Mouse (Mus musculus) heart, embryonic 15.5 days (tissue): ENCODE measurements around the gene Tube1. TPM values are rescaled to one million over a fixed set of nuclear protein-coding genes. Genes with fewer than 3 reads are reported as not detected.
"Not testable (repeated sequence)": the region's sequence is repeated elsewhere in the genome, so short reads cannot be mapped to it uniquely, and the experiment has no call there.

Source experiments
- ATAC-seq: fragments of 200-750 bp; cut with Nextera tagmentation; replicated peaks from 2 replicates; pipeline ENCODE4 v1.8.0; 2017; ENCODE audit warnings: low read depth, moderate TSS enrichment; ENCODE audit not compliant: insufficient number of reproducible peaks, insufficient read depth, low FRiP score
- H3K27ac ChIP-seq: fragments of 300-500 bp; sonication (generic); 2 replicates; pipeline ENCODE4 v1.5.1; 2015; ENCODE audit warnings: mild to moderate bottlenecking, inconsistent platforms
- H3K27me3 ChIP-seq: fragments of 300-500 bp; sonication (generic); 2 replicates; pipeline ENCODE4 v1.6.1; 2015; ENCODE audit warnings: inconsistent platforms
- H3K36me3 ChIP-seq: fragments of 300-500 bp; sonication (generic); 2 replicates; pipeline ENCODE4 v1.6.1; 2015; ENCODE audit warnings: mild to moderate bottlenecking, inconsistent platforms
- H3K4me1 ChIP-seq: fragments of 300-500 bp; sonication (generic); replicated peaks from 2 replicates; pipeline ENCODE4 v1.6.1; 2015; ENCODE audit warnings: inconsistent platforms
- H3K4me2 ChIP-seq: fragments of 300-500 bp; sonication (generic); 2 replicates; pipeline ENCODE4 v1.6.1; 2015; ENCODE audit warnings: inconsistent platforms, mild to moderate bottlenecking, moderate library complexity
- H3K4me3 ChIP-seq: fragments of 300-500 bp; sonication (generic); 2 replicates; pipeline ENCODE4 v1.5.1; 2015; ENCODE audit warnings: mild to moderate bottlenecking, inconsistent platforms
- H3K9ac ChIP-seq: fragments of 300-500 bp; sonication (generic); 2 replicates; pipeline ENCODE4 v1.6.1; 2015; ENCODE audit warnings: mild to moderate bottlenecking, inconsistent platforms
- H3K9me3 ChIP-seq: fragments of 300-500 bp; sonication (generic); replicated peaks from 2 replicates; pipeline ENCODE4 v1.6.1; 2016; ENCODE audit warnings: inconsistent platforms
- WGBS: fragments of 180-500 bp; shearing (Covaris S2); methylation state at CpG from one replicate; pipeline ENCODE4 v1.1.7; 2015; ENCODE audit warnings: mixed read lengths; 5-methylcytosine and 5-hydroxymethylcytosine counted together
- polyA plus RNA-seq: library from polyadenylated mRNA; unstranded; fragments of >200 nt; fragmentation: Nextera tagmentation; extraction: Ambion mirVana; gene quantifications from 2 replicates; pipeline ENCODE4 v1.2.1, GENCODE M21; 2015

Gene Tube1
- polyA plus RNA-seq, 1 experiment from 2014 or later, result 7.6 TPM

DNA sequence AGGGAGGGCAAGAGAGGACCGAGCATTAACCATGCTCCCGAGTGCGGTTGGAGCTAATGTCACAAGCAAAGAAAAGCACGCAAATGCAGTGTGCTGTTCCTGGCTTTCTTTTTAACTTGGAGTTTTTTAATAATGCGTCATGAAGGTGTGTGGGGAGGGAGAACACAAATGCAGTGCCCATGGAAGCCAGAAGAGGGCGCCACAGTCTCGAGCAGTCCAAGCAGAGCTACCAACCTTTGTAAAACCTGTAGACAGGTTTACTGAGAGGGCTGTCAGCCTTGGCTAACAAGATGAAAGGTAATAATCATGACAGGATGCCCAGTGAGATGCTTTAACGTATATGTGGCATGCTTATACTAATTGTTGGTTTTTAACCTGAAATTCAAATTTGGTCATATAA, 36.4 kb downstream of the Tube1 start:
- 13% methylated on average over 8 of the region's 8 CpGs for WGBS

DNA sequence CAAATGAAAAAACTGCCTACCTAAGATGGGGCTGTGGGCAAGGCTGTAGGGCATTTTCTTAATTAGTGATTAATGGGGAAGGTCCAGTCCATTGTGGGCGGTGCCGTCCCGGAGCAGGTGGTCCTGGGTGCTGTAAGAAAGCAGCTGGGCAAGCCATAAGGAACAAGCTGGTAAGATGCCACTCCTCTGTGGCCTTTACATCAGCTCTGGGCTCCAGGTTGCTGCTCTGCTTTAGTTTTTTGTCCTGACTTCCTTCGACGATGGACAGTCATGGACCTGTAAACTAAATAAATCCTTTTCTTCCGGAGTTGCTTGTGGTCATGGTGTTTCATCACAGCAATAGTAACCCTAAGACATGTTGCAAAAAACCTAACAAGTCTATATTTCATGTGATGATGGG, 36.9 kb downstream of the Tube1 start:
- Histone ChIP-seq H3K27ac (no peak overlapping the region), H3K4me1 (peaks cover 31% of the 10 kb centered on the region), H3K9me3 (no peaks in the 10 kb centered on the region), H3K36me3 (no peaks in the 10 kb centered on the region), H3K9ac (no peak overlapping the region; the same call in 1 of the 2 replicates), H3K27me3 (no peaks in the 10 kb centered on the region), H3K4me3 (no peak overlapping the region), H3K4me2 (peak overlapping the region; percentile 94)
- ATAC-seq, result no peak
- WGBS, result 16% methylated on average over 6 of the region's 6 CpGs

More for the DNA sequence above, 36.4 kb downstream of the Tube1 start:
- Histone ChIP-seq H3K27ac (no peak overlapping the region), H3K4me3 (no peak overlapping the region), H3K9me3 (no peaks in the 10 kb centered on the region), H3K27me3 (no peaks in the 10 kb centered on the region), H3K36me3 (no peaks in the 10 kb centered on the region), H3K4me1 (peaks cover 36% of the 10 kb centered on the region), H3K4me2 (peak overlapping the region; percentile 94; the same call in 1 of the 2 replicates), H3K9ac (no peak overlapping the region)
- ATAC-seq, result no peak

DNA sequence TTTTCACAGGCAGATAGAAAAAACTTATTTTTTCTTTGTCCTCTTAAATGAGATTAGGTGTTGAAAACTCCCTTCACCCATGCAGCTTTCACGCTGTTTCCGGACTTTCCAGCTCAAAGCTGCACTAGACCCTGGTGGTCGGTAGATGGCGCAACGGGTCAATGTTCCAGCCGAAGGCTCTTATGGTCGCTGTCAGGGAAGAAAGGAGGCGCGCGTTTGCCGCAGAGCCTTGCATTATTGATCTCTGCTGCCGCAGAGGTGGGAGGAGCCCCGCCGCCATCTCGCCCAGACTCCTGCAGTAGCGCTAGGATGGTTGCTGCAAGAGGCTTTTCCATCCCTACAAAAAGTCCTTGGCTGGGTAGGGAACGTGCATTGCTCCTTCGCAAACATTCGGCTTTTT, 37.4 kb downstream of the Tube1 start:
- 0% methylated on average over 19 of the region's 19 CpGs for WGBS
- H3K27me3 ChIP-seq, result no peaks in the 10 kb centered on the region
- H3K36me3 ChIP-seq, result no peaks in the 10 kb centered on the region
- peak; percentile 87 for ATAC-seq
- peak overlapping the region; percentile 94 for H3K4me2 ChIP-seq
- peaks cover 29% of the 10 kb centered on the region for H3K4me1 ChIP-seq
- H3K9me3 ChIP-seq, result no peaks in the 10 kb centered on the region
- peak overlapping the region; percentile 70 for H3K4me3 ChIP-seq
- peak overlapping the region; percentile 85 for H3K27ac ChIP-seq
- peak overlapping the region; percentile 44 for H3K9ac ChIP-seq

DNA sequence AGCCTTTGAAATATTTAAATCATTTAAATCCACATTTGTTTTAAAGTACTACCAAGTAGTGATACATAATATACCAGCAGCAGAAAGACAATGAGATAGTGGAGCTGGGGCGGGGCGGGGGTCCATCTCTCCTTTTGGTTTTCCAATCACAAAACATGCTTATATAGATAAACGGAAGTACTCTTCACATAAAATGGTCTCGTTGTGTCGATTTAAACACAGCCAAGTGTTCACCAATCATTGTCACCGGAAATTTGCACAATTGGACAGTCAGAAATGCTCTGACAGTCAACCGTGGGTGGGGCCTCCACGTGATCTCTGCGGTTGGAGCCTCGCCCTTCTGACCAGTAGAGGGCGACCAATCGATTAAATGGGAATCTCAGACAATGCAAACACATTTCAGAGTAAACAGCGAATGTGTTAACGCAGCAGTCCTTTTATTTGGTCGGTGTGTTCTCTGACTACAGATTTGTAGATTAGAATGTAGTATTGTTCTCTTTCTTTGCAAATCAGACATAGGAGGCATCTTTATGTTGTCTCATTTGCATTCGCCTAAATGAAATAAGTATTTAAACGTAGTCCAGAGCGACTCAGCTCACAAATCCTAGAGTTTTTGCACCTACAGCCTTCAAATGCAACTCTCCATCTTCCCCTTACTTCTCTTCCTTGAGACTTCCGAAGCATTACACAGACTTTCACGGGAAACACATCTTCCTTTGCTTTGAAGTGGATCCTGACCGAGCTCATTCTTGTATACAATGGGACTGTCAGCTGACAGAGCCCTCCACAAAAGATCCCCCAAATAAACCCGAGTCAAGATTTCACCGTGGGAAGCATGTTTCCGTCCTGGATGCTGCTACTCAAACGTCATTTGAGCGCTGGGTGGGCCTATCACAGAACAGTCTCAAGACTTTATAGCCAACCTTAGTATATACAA, 38.1 kb downstream of the Tube1 start:
- H3K9me3 ChIP-seq, result no peaks in the 10 kb centered on the region
- no peaks in the 10 kb centered on the region for H3K36me3 ChIP-seq
- H3K4me3 ChIP-seq, result peak overlapping the region; percentile 70
- H3K27ac ChIP-seq, result peak overlapping the region; percentile 85
- WGBS, result 18% methylated on average over 26 of the region's 26 CpGs
- H3K27me3 ChIP-seq, result no peaks in the 10 kb centered on the region
- peak overlapping the region; percentile 44 for H3K9ac ChIP-seq
- peak; percentile 73 for ATAC-seq
- peaks cover 25% of the 10 kb centered on the region for H3K4me1 ChIP-seq
- H3K4me2 ChIP-seq, result peak overlapping the region; percentile 94

DNA sequence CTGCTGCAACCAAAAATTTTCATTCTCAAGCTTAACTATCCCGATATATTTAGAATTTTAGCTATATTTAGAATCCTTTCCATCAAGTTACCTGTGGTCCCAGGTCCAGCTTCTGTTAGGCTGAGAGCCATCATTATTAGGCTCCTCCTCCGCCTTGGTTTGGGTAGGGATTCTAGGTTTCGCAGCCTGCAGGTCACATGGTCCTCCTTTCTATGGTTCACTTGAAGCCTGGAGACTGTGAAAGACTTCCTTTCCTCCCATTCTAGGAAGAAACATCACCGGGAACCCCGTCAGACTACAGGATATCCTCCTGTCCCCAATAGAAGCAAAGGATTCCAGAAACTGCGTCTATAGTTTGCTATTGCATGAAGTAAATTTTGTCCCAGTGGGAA, 38.8 kb downstream of the Tube1 start:
- Histone ChIP-seq H3K9me3 (no peaks in the 10 kb centered on the region), H3K4me3 (peak overlapping the region; percentile 70), H3K27me3 (no peaks in the 10 kb centered on the region), H3K27ac (peak overlapping the region; percentile 75), H3K36me3 (no peaks in the 10 kb centered on the region), H3K4me1 (peaks cover 25% of the 10 kb centered on the region), H3K9ac (no peak overlapping the region), H3K4me2 (peak overlapping the region; percentile 94)
- no peak for ATAC-seq
- 57% methylated on average over 6 of the region's 6 CpGs for WGBS

DNA sequence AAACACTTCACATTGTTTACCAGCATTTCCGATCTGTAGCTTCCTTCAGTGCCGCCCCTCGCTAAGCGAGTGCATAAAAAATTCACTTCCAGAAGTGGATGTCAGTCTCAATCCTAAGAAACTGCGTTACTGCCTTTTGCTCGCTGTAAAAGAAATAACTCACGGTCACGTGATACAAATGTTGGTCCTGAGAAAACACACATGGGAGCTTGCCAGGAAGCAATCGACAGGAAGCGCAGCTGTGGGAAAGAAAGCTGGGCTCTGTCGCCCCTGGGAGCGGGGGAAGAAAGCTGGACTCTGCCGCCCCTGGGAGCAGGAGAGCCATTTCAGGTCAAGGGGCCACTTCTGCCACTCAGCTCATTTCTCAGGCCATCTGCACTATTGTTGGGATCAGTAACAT, 39.3 kb downstream of the Tube1 start:
- ATAC-seq, result no peak
- Histone ChIP-seq H3K27ac (peak overlapping the region; percentile 75), H3K9ac (0 out of 2 replicates have a peak overlapping the region, but pooled peaks have one; percentile 6), H3K9me3 (no peaks in the 10 kb centered on the region), H3K36me3 (no peaks in the 10 kb centered on the region), H3K4me3 (peak overlapping the region; percentile 26), H3K4me2 (peak overlapping the region; percentile 94), H3K4me1 (peaks cover 25% of the 10 kb centered on the region), H3K27me3 (no peaks in the 10 kb centered on the region)
- 40% methylated on average over 13 of the region's 13 CpGs for WGBS

DNA sequence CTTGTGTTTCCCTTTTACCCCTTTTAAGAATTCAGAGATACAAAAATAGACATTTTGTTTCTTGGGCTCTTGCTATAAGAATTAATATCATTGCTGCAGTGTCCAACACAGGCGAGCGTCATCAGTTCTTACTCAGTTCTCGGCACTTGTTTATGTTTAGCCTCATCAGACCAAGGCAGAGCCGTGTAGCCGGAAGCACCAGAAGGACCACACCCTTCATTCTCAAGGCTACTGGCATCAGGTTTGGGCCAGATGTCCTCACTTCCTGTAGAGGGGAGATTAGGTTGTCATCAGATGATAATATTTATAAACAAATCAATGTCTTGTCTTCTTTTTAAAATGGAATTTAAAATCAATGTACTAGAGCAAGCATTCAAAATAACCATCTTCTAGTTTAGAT, 43.2 kb downstream of the Tube1 start:
- Histone ChIP-seq H3K36me3 (no peaks in the 10 kb centered on the region), H3K4me2 (no peak overlapping the region), H3K4me3 (no peak overlapping the region), H3K4me1 (peaks cover 12% of the 10 kb centered on the region), H3K9me3 (no peaks in the 10 kb centered on the region), H3K27ac (no peak overlapping the region), H3K9ac (no peak overlapping the region), H3K27me3 (no peaks in the 10 kb centered on the region)
- 67% methylated on average over 5 of the region's 5 CpGs for WGBS
- ATAC-seq, result no peak

DNA sequence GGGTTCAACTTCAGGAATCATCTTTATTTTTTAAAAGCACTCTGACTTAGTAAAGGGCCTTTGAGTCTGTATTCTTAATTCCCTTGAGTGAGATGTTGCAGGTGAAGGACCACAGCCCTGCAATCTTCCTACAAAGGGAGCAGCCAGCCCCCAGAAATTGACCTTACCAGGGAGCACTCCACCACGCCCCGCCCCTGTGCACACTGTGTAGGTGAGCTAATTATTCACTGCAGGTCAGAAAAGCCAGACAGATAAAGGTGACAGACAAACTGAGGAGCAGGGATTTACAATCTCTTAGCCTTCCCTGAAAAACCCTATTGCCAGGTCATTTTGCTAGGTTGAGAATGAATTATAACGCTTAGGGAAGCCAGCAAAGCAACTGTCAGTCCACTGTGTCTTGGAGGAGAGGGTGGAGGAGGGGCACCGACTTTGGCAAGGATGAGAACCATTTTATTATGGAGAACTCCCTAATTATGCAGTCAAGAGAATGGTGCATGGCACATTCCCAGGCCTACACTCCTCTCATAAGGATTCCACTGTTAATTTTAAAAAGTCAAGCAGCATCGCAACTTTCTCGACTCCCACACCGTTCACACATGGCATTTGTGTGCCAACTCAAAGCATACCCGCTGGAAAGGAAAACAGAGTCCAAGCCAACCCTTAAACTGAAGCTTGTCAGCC, 51.2 kb downstream of the Tube1 start:
- ATAC-seq, result no peak
- H3K27ac ChIP-seq, result no peak overlapping the region

DNA sequence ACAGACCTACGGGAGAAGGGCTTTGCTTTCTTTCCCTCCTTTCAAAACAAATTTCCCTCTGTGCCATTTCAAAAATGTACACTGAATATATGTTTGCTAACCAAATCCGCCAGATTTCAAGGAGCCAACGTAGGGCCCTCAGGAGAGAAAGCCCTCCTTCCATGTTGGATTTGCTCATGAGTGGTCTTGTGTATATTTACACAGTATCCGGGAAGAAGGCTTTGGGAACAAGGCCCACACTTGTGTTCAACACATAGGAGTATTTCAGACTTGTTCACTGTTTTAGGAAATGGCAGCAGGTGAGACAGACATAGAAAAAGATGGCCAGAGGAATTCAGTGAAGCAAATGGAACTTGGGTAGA, 51.8 kb downstream of the Tube1 start:
- Histone ChIP-seq H3K9ac (no peak overlapping the region), H3K9me3 (no peaks in the 10 kb centered on the region), H3K27me3 (no peaks in the 10 kb centered on the region), H3K4me3 (no peak overlapping the region), H3K4me2 (no peak overlapping the region), H3K27ac (no peak overlapping the region), H3K4me1 (no peaks in the 10 kb centered on the region), H3K36me3 (no peaks in the 10 kb centered on the region)
- 80% methylated on average over 4 of the region's 4 CpGs for WGBS
- no peak for ATAC-seq

More for the DNA sequence above, 51.2 kb downstream of the Tube1 start:
- no peaks in the 10 kb centered on the region for H3K27me3 ChIP-seq
- H3K4me2 ChIP-seq, result no peak overlapping the region
- WGBS, result 84% methylated on average over 8 of the region's 8 CpGs
- H3K9me3 ChIP-seq, result no peaks in the 10 kb centered on the region
- no peaks in the 10 kb centered on the region for H3K36me3 ChIP-seq
- no peak overlapping the region for H3K4me3 ChIP-seq
- no peak overlapping the region for H3K9ac ChIP-seq
- no peaks in the 10 kb centered on the region for H3K4me1 ChIP-seq

DNA sequence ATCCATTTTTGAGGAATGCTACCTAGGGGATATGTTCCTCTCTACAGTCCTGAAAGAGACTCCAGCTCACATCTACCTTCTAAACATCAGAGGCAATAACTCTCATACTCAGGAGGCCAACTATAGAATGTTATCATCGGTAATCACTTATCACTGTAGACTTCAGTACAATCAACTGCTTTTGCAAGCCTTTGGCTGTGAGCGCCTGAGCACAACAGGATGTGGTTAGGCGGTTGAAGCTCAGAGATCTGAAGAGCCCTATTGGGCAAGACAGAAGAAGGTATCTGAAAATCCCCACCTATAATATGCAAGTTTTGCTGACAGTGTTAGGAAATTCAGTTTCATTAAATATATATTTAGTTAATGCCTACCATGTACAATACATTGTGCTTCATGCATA, 58.9 kb downstream of the Tube1 start:
- Histone ChIP-seq H3K9ac (no peak overlapping the region), H3K4me3 (no peak overlapping the region), H3K4me1 (no peaks in the 10 kb centered on the region), H3K36me3 (no peaks in the 10 kb centered on the region), H3K4me2 (no peak overlapping the region), H3K27me3 (no peaks in the 10 kb centered on the region), H3K27ac (no peak overlapping the region), H3K9me3 (no peaks in the 10 kb centered on the region)
- 76% methylated on average over 3 of the region's 3 CpGs for WGBS
- no peak for ATAC-seq

DNA sequence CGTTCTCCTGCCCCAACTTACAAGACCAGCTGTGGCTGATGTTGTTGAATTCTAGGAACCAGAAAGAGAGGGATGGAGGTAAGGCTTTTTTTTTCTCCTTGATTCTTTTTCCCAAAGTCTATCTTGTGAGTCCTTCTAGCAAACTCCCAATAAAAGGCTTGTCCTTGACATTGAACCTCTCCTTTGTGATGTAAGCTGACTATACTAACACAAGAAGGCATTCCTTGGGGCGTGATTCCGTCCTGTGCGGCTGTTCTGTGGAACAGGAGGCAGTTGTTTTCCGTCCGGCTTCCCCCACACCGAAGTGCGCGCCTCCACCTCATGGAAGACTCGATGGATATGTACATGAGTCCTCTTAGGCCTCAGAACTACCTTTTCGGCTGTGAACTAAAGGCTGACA, 64.4 kb downstream of the Tube1 start:
- not testable (repeated sequence) for H3K27me3 ChIP-seq, H3K4me3 ChIP-seq, H3K27ac ChIP-seq, H3K4me1 ChIP-seq, H3K9me3 ChIP-seq, H3K36me3 ChIP-seq, H3K9ac ChIP-seq, H3K4me2 ChIP-seq, ATAC-seq
- WGBS, result 89% methylated on average over 11 of the region's 11 CpGs
